Mouse (Mus musculus) ovary, adult 2 months (tissue): ENCODE measurements around the gene Fermt3. TPM values are rescaled to one million over a fixed set of nuclear protein-coding genes. Genes with fewer than 3 reads are reported as not detected.

ENCODE experiments used
- polyA plus RNA-seq: library from polyadenylated mRNA; depleted of rRNA; stranded (reverse); fragments of >200 nt; gene quantifications from 2 replicates; pipeline ENCODE4 v1.2.3, GENCODE M21; 2012; rRNA removed

Gene Fermt3
- 12.7 and 13.1 TPM in 2 replicates for polyA plus RNA-seq

DNA sequence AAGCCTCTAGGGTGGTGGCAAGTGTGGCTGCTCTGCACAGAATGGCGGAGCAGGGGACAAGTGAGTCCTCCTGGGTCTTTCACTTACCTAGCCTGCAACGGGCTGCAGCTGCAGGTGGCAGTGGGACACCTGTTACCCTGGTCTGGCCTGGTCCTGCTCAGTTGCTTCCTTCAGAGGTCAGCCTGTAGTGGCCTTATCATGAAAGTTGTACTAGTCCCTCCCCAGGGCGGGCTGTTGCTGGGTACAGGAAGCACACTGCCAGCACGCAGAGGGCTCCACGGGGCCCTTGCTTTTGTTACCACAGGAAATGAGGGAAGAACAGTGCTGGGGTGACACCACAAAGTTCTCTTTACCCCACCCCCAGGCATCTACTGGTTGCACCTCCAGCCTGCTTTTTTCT is at the start of gene Fermt3:
TSS of gene Fermt3 (minus strand) at position 279 of the 400 bp plus-strand sequence.

DNA sequence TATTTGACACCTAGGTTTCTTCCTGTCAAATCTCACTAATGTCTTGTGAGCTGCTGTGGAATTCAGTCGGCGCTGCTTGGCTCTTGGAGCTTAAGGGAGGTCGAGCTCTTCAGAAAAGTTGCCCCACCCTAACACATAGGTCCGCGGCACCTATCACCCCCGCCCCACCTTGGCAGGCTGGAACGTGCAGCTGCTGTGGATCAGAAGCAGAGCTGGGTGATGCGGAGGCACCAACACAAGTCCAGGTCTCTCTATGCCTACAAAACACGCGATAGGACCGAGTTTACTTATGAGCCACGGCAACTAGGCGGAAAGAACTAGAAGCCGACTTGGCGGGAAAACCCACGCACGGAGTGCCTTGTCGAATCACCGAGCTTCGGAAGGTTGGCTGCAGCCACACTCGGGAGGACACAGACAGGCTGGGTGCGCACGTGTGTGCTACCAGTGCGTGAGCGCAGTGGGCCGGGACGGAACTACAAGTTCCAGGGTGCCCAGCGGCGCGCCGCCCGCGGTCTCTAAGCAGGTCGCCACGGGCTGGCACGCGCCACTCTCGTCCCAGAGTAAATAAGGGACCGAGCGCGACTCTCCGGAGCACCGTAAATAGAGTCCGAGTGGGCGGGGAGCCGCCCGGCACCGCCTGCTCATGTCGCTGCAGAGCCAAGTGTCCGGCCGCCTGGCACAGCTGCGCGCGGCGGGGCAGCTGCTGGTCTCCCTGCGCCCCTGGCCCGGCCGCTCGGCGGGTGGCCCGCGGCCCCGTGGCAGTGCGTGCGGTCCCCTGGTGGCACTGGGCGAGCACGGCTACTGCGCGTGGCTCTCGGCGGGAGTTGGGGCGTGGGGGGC is 37.2 kb upstream of the Fermt3 start, which contains the start of gene Macrod1:
TSS of gene Macrod1 (plus strand) at position 563 of the 840 bp plus-strand sequence.

GRCm38 (mm10) chr19:7039841-7040636 is 20.8 kb upstream of the Fermt3 start, which contains the start of gene Stip1:
Gene Stip1 (minus strand): TSS chr19:7039967.

DNA sequence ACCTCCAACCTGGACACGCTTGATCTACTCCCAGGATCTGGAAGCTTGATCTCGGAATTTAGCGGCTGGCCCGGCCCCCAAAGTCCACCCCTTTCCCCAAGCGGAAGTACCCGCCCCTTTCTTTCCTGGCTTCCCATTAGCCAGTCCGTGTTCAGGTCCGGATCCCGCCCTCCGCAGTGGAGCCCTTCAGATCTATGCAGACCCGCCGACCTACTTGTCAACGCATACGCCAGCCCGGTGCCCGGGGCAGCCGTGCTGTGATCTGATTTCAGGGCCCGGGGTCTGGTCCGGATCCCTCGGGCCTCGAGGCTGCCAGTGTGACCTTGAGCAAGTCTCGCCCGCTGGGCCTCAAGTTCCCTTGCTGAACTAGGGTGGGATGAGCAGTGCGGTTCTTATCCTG is 23.3 kb downstream of the Fermt3 start, which contains the start of the genes Nudt22 and Trpt1:
TSS of gene Nudt22 (minus strand) at position 112 of the 400 bp plus-strand sequence.
TSS of gene Trpt1 (plus strand) at position 126 of the 400 bp plus-strand sequence.

DNA sequence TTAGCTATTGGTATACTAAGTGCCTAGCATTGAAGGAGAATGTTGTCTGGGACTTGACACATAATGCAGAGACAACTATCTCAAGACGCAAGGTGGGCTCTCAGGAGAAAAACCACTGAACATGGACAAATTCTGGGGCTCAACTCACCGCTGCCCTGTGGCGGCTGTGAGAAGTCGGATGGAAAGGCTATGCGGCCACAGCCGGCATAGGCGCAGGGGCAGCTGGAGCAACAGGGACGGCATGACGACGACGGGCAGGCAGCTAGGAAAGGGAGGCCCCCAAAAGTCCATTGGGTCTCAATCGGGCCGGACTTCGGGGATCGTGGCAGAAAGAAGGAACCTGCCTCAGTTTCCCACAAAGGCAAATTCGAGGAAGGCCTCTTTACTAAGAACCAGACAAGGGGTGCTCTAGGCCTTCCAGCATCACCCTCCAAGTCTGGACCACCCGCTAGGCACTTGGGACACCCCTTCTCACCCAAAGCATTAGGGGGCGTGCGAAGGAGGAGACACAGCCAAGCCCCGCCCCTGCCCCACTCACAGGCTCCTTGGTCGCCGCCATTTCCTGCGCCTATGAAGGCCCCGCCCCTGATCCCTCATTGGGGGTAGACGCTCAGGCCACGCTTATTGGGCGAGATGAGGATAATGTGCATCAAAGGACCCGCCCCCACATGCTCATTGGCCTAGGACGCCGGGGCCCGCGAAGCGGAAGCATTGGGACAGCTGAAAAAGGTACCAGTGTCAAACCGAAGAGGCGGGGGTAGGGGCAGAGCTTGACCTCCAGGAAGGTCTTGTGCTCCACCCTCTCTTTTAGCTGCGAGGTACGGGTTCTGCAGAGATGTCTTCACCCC is 27.0 kb downstream of the Fermt3 start, which contains the start of gene Dnajc4:
TSS of gene Dnajc4 (minus strand) at position 562 of the 848 bp plus-strand sequence.

GRCm38 (mm10) chr19:6987061-6987903 is 32.0 kb downstream of the Fermt3 start, which contains the start of gene Vegfb:
Gene Vegfb (minus strand): TSS chr19:6987651.

GRCm38 (mm10) chr19:6980381-6981093 is 38.7 kb downstream of the Fermt3 start, which contains the start of gene Fkbp2:
Gene Fkbp2 (minus strand): TSS chr19:6980501.

DNA sequence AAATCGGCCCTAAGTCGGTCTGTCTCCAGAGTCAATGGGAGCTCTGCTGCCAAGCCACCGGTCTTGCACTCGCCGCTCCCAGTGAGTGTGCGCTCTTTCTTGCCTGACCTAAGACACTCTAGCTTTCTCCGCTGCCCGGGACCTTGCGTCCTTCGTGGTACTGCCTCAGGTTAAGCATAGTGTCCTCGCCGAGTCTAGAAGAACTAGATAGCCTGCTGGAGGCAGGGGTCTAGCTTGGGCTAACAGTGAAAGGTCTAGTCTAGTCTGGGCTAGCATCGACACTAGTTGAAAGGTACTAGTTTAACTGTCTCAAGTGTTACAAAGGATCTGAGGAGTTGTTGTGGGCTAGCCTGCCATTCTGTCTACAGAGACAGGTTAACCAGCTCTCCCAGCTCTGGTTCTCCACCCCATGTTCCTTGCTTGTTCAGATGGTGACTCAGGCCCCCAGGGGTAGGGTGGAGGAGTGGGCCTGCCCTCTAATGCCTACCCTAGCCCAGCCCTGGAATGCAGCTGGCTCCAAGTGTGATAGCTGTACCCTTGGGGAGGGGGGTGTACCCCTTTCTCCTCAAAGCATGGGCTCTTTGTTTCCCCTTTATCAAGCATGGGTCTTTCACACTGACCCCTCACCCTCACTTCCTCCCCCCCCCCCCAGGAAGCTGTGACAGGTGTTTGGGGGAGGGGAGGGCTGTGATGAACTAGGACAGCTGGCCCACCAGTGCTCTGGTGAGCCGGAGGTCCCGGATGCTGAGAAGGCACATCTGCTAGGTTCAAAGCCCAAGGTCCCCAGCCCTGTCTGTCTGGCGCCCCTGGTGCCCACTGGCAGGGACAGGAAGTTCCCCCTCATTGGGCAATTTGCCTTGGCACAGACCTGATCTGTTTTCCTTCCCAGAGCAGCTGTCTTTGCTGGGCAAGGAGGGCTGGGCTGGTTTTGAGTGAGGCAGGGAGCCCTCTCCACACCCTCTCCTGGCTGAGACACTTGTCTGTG is 43.4 kb downstream of the Fermt3 start, which contains the start of gene Plcb3:
TSS of gene Plcb3 (minus strand) at position 934 of the 985 bp plus-strand sequence.

GRCm38 (mm10) chr19:6974211-6975205 is 44.8 kb downstream of the Fermt3 start, which contains the start of gene Ppp1r14b:
Gene Ppp1r14b (plus strand): TSS chr19:6974968.

Other genes starting within 250 kb of the Fermt3 start
- 48.4 and 58.2 TPM in 2 replicates for gene Rps6ka4, start 178.8 kb downstream of the Fermt3 start, polyA plus RNA-seq
- 9.2 and 14.4 TPM in 2 replicates for gene Ccdc88b, start 161.3 kb downstream of the Fermt3 start, polyA plus RNA-seq
- 136 and 165 TPM in 2 replicates for gene Trmt112, start 109.8 kb downstream of the Fermt3 start, polyA plus RNA-seq
- gene Prdx5, start 109.4 kb downstream of the Fermt3 start, polyA plus RNA-seq: 81.1 and 89.3 TPM in 2 replicates
- gene Esrra, start 97.7 kb downstream of the Fermt3 start, polyA plus RNA-seq: 41.5 and 54.3 TPM in 2 replicates
- gene Catsperz, start 94.1 kb downstream of the Fermt3 start, polyA plus RNA-seq: 0.67 and 0.96 TPM in 2 replicates
- 0.31 and 0.43 TPM in 2 replicates for gene Kcnk4, start 85.0 kb downstream of the Fermt3 start, polyA plus RNA-seq
- gene Bad, start 77.6 kb downstream of the Fermt3 start, polyA plus RNA-seq: 110 and 113 TPM in 2 replicates
- 149 and 153 TPM in 2 replicates for gene Gpr137, start 77.0 kb downstream of the Fermt3 start, polyA plus RNA-seq
- 195 and 257 TPM in 2 replicates for gene Ppp1r14b, start 44.5 kb downstream of the Fermt3 start, polyA plus RNA-seq
- gene Plcb3, start 43.0 kb downstream of the Fermt3 start, polyA plus RNA-seq: 124 and 128 TPM in 2 replicates
- gene Fkbp2, start 39.0 kb downstream of the Fermt3 start, polyA plus RNA-seq: 38.2 and 48.3 TPM in 2 replicates
- gene Vegfb, start 31.8 kb downstream of the Fermt3 start, polyA plus RNA-seq: 69.8 and 79.7 TPM in 2 replicates
- 42.1 and 55.2 TPM in 2 replicates for gene Dnajc4, start 26.9 kb downstream of the Fermt3 start, polyA plus RNA-seq
- 59.8 and 60.4 TPM in 2 replicates for gene Nudt22, start 23.4 kb downstream of the Fermt3 start, polyA plus RNA-seq
- 12.4 TPM in 2 replicates for gene Trpt1, start 23.3 kb downstream of the Fermt3 start, polyA plus RNA-seq
- 63.8 and 71.7 TPM in 2 replicates for gene Stip1, start 20.5 kb upstream of the Fermt3 start, polyA plus RNA-seq
- 50.2 and 54.3 TPM in 2 replicates for gene Macrod1, start 37.3 kb upstream of the Fermt3 start, polyA plus RNA-seq
- gene Flrt1, start 86.3 kb upstream of the Fermt3 start, polyA plus RNA-seq: 5.2 and 5.6 TPM in 2 replicates
- gene Otub1, start 186.8 kb upstream of the Fermt3 start, polyA plus RNA-seq: 174 and 216 TPM in 2 replicates
- gene Cox8a, start 198.1 kb upstream of the Fermt3 start, polyA plus RNA-seq: 2,339 and 2,765 TPM in 2 replicates
- 25.1 and 35.6 TPM in 2 replicates for gene Naa40, start 221.7 kb upstream of the Fermt3 start, polyA plus RNA-seq
- 12.9 and 15.4 TPM in 2 replicates for gene Rcor2, start 247.9 kb upstream of the Fermt3 start, polyA plus RNA-seq